Mouse (Mus musculus) retina, postnatal 7 days (tissue): ENCODE measurements around the gene Cep135.

ENCODE experiments used
- DNase-seq: peaks from one replicate; pipeline ENCODE4 v3.0.0-alpha.2; 2012; ENCODE audit warnings: low read depth, low spot score

Cep135 gene

GRCm38 (mm10) chr5:76684658-76685605 is 96.4 kb downstream of the Cep135 start:
- DNase-seq: no peak

- DNase-seq: no peak
Measured at GRCm38 (mm10) chr5:76687961-76688600, 99.6 kb downstream of the Cep135 start.

GRCm38 (mm10) chr5:76688643-76689042 is 100.1 kb downstream of the Cep135 start:
- no peak for DNase-seq

GRCm38 (mm10) chr5:76690177-76690593 is 101.7 kb downstream of the Cep135 start:
- no peak for DNase-seq

- no peak for DNase-seq
Measured at GRCm38 (mm10) chr5:76691251-76691650, 102.8 kb downstream of the Cep135 start.

- DNase-seq: peak; percentile 31
Measured at GRCm38 (mm10) chr5:76691706-76692424, 103.4 kb downstream of the Cep135 start.
